Mouse (Mus musculus): ENCODE results near the gene Ptgis. TPM values are rescaled to one million over a fixed set of nuclear protein-coding genes. Genes with fewer than 3 reads are reported as not detected.

The Ptgis gene
- polyA plus RNA-seq, 1 experiment = 78.8 TPM

GRCm38 (mm10) chr2:167162516-167163021, 77.8 kb downstream of the Ptgis start:
- H3K36me3 ChIP-seq (ENCODE audit: control insufficient read depth, insufficient read depth) = no peaks in the 10 kb centered on the region
- H3K27me3 ChIP-seq (ENCODE audit: control insufficient read depth, insufficient read depth, insufficient read length) = peaks cover 19% of the 10 kb centered on the region
- no peaks in the 10 kb centered on the region for H3K79me3 ChIP-seq (ENCODE audit: low read depth)
- H3K79me2 ChIP-seq (ENCODE audit: control insufficient read depth, insufficient read depth) = no peaks in the 10 kb centered on the region
- no peak overlapping the region for H3ac ChIP-seq (ENCODE audit: control insufficient read depth, insufficient read length, low read depth)
- H3K4me3 ChIP-seq (ENCODE audit: insufficient read depth, poor library complexity, severe bottlenecking) = no peak overlapping the region
- no peak for TF ChIP-seq USF1 (IDR thresholded peaks at IDR 0.05; ENCODE audit: low read depth)
- TF ChIP-seq CEBPB (IDR thresholded peaks at IDR 0.05; ENCODE audit: low read depth) = no peak

- Histone ChIP-seq H3K79me2 (ENCODE audit: control insufficient read depth, insufficient read depth) (no peaks in the 10 kb centered on the region), H3ac (ENCODE audit: control insufficient read depth, insufficient read length, low read depth) (no peak overlapping the region), H3K36me3 (ENCODE audit: control insufficient read depth, insufficient read depth) (no peaks in the 10 kb centered on the region), H3K4me3 (ENCODE audit: insufficient read depth, poor library complexity, severe bottlenecking) (no peak overlapping the region), H3K79me3 (ENCODE audit: low read depth) (no peaks in the 10 kb centered on the region), H3K27me3 (ENCODE audit: control insufficient read depth, insufficient read depth, insufficient read length) (peaks cover 34% of the 10 kb centered on the region)
- TF ChIP-seq CEBPB (IDR thresholded peaks at IDR 0.05; ENCODE audit: low read depth) (no peak), CTCF (IDR thresholded peaks at IDR 0.05; ENCODE audit: control insufficient read depth, insufficient read depth, insufficient read length) (no peak), USF1 (IDR thresholded peaks at IDR 0.05; ENCODE audit: low read depth) (no peak), FOSL1 (IDR thresholded peaks at IDR 0.05; ENCODE audit: insufficient read depth, low read length, poor library complexity, severe bottlenecking) (no peak), MAX (IDR thresholded peaks at IDR 0.05) (no peak), MYOG (IDR thresholded peaks at IDR 0.05; ENCODE audit: control insufficient read depth, extremely low read depth, insufficient read length) (no peak), MYOD1 (IDR thresholded peaks at IDR 0.05; ENCODE audit: control insufficient read depth, insufficient read length, low read depth) (no peak)
Observed at GRCm38 (mm10) chr2:167159721-167160120, 80.7 kb downstream of the Ptgis start.

GRCm38 (mm10) chr2:167158780-167159179, 81.6 kb downstream of the Ptgis start:
- no peaks in the 10 kb centered on the region for H3K79me3 ChIP-seq (ENCODE audit: low read depth)

GRCm38 (mm10) chr2:167156118-167156715, 84.2 kb downstream of the Ptgis start:
- Histone ChIP-seq H3ac (ENCODE audit: control insufficient read depth, insufficient read length, low read depth) (no peak overlapping the region), H3K4me3 (ENCODE audit: insufficient read depth, poor library complexity, severe bottlenecking) (no peak overlapping the region), H3K79me2 (ENCODE audit: control insufficient read depth, insufficient read depth) (no peaks in the 10 kb centered on the region), H3K79me3 (ENCODE audit: low read depth) (no peaks in the 10 kb centered on the region), H3K27me3 (ENCODE audit: control insufficient read depth, insufficient read depth, insufficient read length) (peaks cover 66% of the 10 kb centered on the region), H3K36me3 (ENCODE audit: control insufficient read depth, insufficient read depth) (no peaks in the 10 kb centered on the region)
- TF ChIP-seq CTCF (IDR thresholded peaks at IDR 0.05; ENCODE audit: control insufficient read depth, insufficient read depth, insufficient read length) = no peak

More at GRCm38 (mm10) chr2:167158780-167159179, 81.6 kb downstream of the Ptgis start:
- Histone ChIP-seq H3K36me3 (ENCODE audit: control insufficient read depth, insufficient read depth) (no peaks in the 10 kb centered on the region), H3K79me2 (ENCODE audit: control insufficient read depth, insufficient read depth) (no peaks in the 10 kb centered on the region), H3K4me3 (ENCODE audit: insufficient read depth, poor library complexity, severe bottlenecking) (no peak overlapping the region), H3K27me3 (ENCODE audit: control insufficient read depth, insufficient read depth, insufficient read length) (peaks cover 42% of the 10 kb centered on the region), H3ac (ENCODE audit: control insufficient read depth, insufficient read length, low read depth) (no peak overlapping the region)
- TF ChIP-seq CTCF (IDR thresholded peaks at IDR 0.05; ENCODE audit: control insufficient read depth, insufficient read depth, insufficient read length) (no peak), MYOD1 (IDR thresholded peaks at IDR 0.05; ENCODE audit: control insufficient read depth, insufficient read length, low read depth) (no peak), MYOG (IDR thresholded peaks at IDR 0.05; ENCODE audit: control insufficient read depth, extremely low read depth, insufficient read length) (no peak), USF1 (IDR thresholded peaks at IDR 0.05; ENCODE audit: low read depth) (no peak), FOSL1 (IDR thresholded peaks at IDR 0.05; ENCODE audit: insufficient read depth, low read length, poor library complexity, severe bottlenecking) (no peak), CEBPB (IDR thresholded peaks at IDR 0.05; ENCODE audit: low read depth) (no peak)

GRCm38 (mm10) chr2:167155541-167155973, 84.8 kb downstream of the Ptgis start:
- H3K79me2 ChIP-seq (ENCODE audit: control insufficient read depth, insufficient read depth) = no peaks in the 10 kb centered on the region
- H3K36me3 ChIP-seq (ENCODE audit: control insufficient read depth, insufficient read depth) = no peaks in the 10 kb centered on the region
- H3K79me3 ChIP-seq (ENCODE audit: low read depth) = no peaks in the 10 kb centered on the region
- no peak overlapping the region for H3K4me3 ChIP-seq (ENCODE audit: insufficient read depth, poor library complexity, severe bottlenecking)
- H3ac ChIP-seq (ENCODE audit: control insufficient read depth, insufficient read length, low read depth) = no peak overlapping the region
- H3K27me3 ChIP-seq (ENCODE audit: control insufficient read depth, insufficient read depth, insufficient read length) = peaks cover 68% of the 10 kb centered on the region
- TF ChIP-seq FOSL1 (IDR thresholded peaks at IDR 0.05; ENCODE audit: insufficient read depth, low read length, poor library complexity, severe bottlenecking) (no peak), MYOD1 (IDR thresholded peaks at IDR 0.05; ENCODE audit: control insufficient read depth, insufficient read length, low read depth) (no peak), MYOG (IDR thresholded peaks at IDR 0.05; ENCODE audit: control insufficient read depth, extremely low read depth, insufficient read length) (no peak), USF1 (IDR thresholded peaks at IDR 0.05; ENCODE audit: low read depth) (no peak), CEBPB (IDR thresholded peaks at IDR 0.05; ENCODE audit: low read depth) (no peak), CTCF (IDR thresholded peaks at IDR 0.05; ENCODE audit: control insufficient read depth, insufficient read depth, insufficient read length) (no peak), MAX (IDR thresholded peaks at IDR 0.05) (no peak)

- Histone ChIP-seq H3K79me3 (ENCODE audit: low read depth) (no peaks in the 10 kb centered on the region), H3K4me3 (ENCODE audit: insufficient read depth, poor library complexity, severe bottlenecking) (no peak overlapping the region), H3ac (ENCODE audit: control insufficient read depth, insufficient read length, low read depth) (no peak overlapping the region), H3K79me2 (ENCODE audit: control insufficient read depth, insufficient read depth) (no peaks in the 10 kb centered on the region), H3K27me3 (ENCODE audit: control insufficient read depth, insufficient read depth, insufficient read length) (peaks cover 69% of the 10 kb centered on the region), H3K36me3 (ENCODE audit: control insufficient read depth, insufficient read depth) (no peaks in the 10 kb centered on the region)
- TF ChIP-seq USF1 (IDR thresholded peaks at IDR 0.05; ENCODE audit: low read depth) = no peak
- no peak for TF ChIP-seq MAX (IDR thresholded peaks at IDR 0.05)
- no peak for TF ChIP-seq MYOG (IDR thresholded peaks at IDR 0.05; ENCODE audit: control insufficient read depth, extremely low read depth, insufficient read length)
- TF ChIP-seq FOSL1 (IDR thresholded peaks at IDR 0.05; ENCODE audit: insufficient read depth, low read length, poor library complexity, severe bottlenecking) = no peak
- TF ChIP-seq CTCF (IDR thresholded peaks at IDR 0.05; ENCODE audit: control insufficient read depth, insufficient read depth, insufficient read length) = no peak
- no peak for TF ChIP-seq CEBPB (IDR thresholded peaks at IDR 0.05; ENCODE audit: low read depth)
- no peak for TF ChIP-seq MYOD1 (IDR thresholded peaks at IDR 0.05; ENCODE audit: control insufficient read depth, insufficient read length, low read depth)
Observed at GRCm38 (mm10) chr2:167150880-167151279, 89.5 kb downstream of the Ptgis start.
